Mouse (Mus musculus) heart, adult 9 months (tissue): ENCODE results near the gene Krt31.

Experiments used
- DNase-seq, 2 experiments: peaks; one replicate each; pipeline ENCODE4 v3.0.0; 2022; ENCODE audit warnings: low spot score in 2 of 2

The Krt31 gene

DNA sequence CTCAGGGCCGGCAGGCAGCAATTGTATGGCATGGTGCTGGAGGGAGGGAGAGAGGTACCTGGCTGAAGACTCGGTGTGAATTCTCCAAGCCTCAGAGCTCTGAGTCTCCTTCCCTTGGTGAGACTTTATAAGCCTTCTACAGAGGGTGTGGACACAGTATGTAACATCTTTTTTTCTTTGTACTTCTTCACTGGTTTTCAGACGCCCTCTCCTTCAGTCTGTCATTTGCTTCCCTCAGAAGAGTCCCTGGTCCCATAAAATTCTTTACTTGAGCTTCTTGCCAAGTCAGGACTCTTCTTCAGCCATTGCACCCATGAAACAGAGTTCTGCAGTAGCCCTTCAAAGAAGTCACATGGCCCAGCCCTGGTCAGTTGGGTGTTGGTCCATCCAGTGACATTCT, at the start of gene Krt31:
Krt31 (minus strand) TSS at position 101 of the 400 bp plus-strand sequence.
- DNase-seq, result no peak

- DNase-seq, result no peak
Measured at GRCm38 (mm10) chr11:100097819-100098218, 47.5 kb upstream of the Krt31 start.

DNA sequence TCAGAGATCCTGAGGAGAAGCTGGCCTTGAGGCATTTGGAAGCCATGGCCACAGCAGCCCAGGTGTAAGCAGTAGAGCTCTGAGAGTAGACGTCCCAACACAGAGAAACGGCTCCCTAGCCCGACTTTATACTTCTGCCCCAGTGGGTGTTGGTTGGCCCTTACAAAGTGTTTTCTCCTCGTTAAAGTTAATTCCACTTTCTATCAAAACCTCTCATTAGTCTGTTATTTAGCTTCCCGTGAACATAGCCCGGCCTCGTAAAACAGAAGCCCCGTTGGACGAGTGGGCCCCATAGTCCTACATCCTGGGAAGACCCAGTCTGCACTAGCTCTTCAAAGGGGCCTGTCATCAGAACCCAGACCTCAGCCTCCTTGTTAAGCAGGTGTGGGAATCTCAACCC, 45.8 kb upstream of the Krt31 start, which contains the start of gene Krt35:
Krt35 (minus strand) TSS at position 101 of the 400 bp plus-strand sequence.
- no peak for DNase-seq

GRCm38 (mm10) chr11:100088378-100089025, 38.2 kb upstream of the Krt31 start:
- no peak for DNase-seq

GRCm38 (mm10) chr11:100087861-100088260, 37.5 kb upstream of the Krt31 start, which contains the start of gene Krt32:
Krt32 (minus strand) TSS chr11:100088226.
- no peak for DNase-seq

DNA sequence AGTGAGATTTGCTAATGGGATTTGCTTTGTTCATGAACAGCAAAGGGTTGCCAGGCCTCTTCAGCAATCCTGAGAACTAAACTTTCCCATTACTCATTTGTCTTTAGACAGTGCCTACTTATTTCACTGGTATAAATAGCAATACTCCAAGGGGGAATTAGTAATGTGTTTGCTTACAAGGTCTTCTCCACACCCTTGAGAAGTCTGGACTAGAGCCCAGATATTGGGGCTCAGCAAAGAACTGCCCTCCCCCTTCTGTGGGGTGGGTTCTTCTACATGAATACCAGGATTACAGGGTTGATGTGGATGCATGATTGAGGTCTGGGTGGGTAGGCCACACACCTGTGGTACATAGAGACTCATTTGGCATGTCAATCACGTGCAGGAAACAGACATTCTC, 23.5 kb upstream of the Krt31 start:
- DNase-seq, result no peak

- DNase-seq, result no peak
Measured at GRCm38 (mm10) chr11:100067293-100068036, 17.1 kb upstream of the Krt31 start.

DNA sequence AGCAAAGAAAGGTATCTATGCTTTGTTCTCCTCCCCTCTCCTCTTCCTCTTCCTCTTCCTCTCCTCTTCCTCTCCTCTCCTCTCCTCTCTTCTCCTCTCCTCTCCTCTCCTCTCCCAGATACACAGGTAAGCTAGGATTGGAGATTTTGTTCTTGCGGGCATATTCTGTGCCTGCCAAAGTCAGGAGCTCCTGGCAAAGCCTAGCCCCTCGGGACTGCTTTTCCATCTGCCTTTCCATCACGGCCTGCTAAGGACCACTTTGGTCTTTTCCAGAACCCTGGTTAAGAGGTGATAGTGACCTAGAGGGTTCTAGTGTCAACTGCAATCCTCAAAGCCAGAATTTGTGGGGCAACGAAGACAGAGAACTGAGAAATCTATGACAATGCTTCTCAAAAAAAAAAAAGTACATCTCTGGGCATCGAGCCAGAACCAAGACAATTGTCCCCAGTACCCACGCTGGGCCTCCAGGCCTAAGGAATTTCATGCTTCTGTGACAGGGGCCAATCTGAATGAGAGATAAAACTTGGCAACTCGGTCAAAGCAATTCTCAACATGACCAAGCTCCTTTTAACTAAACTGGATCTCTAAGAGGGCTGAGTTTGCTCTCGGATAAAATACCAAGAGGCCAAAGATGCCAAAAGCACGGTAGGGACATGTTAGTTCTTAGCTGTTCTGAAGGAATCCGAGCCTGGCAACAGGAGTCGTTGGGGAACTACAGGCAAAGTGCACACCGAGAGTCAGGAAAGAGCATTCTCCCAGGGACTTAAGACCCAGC, 16.1 kb upstream of the Krt31 start:
- DNase-seq, result no peak

DNA sequence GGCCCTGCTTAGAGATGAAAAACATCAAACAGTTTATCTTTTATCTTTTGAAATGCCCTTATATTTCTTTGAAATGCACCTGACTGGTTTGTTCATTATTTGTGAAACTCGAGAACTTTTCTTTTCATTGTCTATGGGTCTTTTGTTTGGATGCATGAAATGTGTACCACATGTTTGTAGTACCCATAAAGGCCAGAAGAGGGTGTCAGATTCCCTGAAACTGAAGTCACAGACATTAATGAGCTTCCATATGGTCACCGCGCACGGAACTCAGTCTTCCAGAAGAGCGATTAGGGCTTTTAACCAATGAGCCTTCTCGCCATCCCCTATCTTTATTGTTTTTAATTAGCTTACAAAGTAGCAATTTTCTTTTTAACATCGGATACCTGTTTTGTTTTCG, 8.5 kb upstream of the Krt31 start:
- no peak for DNase-seq

DNA sequence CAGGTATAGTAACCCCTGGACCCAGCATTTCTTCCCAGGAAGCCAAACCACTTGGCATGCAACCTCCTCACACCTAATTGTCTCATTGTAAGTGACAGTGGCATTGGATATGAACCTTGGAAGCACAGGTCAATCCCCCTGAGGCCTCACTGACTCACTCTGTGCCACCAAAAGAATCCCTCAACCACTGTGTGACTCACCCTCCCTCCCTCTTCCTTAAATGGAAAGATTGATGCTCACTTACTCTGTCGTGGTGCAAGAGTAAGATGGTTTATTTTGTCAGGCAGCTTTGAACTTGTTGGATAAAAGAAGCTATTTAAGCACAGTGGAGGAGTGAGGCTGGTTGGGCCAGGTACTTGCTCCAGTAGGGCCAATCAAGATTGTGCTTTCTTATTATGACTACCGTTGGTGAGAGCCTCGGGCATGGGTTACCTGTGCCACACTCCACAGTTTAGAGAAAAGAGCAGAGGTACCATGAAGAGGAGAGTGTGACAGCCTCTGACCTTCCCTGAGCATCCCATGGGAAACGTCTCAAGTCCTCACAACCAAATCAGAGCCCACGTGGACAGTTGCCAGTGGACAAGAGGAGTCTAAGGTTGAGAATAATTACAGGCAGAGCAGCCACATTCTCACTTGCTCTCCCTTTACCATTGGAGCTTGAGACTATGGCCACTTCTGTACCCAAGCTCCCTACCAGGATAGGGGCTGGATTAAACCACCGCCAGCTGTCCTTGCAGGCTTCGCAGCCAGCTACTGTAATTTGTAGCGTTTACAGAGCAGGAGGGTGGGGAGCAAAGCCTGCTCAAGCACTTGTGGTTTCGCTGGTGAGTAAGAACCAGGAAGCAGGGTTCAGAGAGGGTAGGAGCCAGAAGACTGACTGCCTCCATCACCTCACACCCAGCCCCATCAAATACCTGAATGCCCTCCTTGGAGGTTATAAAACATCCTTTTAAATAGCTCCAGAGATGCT, 5.6 kb upstream of the Krt31 start:
- no peak for DNase-seq

GRCm38 (mm10) chr11:100047193-100047592, 3.2 kb downstream of the Krt31 start:
- DNase-seq, result no peak

GRCm38 (mm10) chr11:100046303-100046866, 4.0 kb downstream of the Krt31 start:
- DNase-seq, result no peak

GRCm38 (mm10) chr11:100041454-100041853, 8.9 kb downstream of the Krt31 start, which contains the start of gene Krt34:
Krt34 (minus strand) TSS chr11:100041554.
- DNase-seq, result no peak

- no peak for DNase-seq
Measured at GRCm38 (mm10) chr11:100029768-100030167, 20.6 kb downstream of the Krt31 start, which contains the start of gene Krt33b. Krt33b (minus strand) TSS chr11:100029868.

GRCm38 (mm10) chr11:100021438-100021837, 28.9 kb downstream of the Krt31 start:
- DNase-seq, result no peak

DNA sequence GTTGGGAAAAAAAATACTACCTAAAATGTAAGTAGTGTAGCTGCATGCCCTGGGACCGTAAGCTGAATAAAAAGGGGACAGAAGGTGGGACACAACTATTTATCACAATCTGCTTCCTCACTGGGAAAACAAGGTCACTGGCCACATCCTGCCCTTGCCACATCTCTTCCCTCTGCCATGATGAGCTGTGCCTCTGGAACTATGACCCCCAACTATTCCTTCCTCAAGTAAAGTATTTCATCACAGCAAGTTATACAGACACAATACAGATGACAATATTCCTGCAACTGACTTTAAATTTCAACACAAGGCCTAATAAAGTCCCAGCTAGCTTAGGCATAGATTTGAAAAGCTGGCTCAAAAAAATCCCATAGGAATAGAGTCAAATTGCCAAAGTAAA, 30.9 kb downstream of the Krt31 start:
- DNase-seq, result no peak

GRCm38 (mm10) chr11:100016112-100016511, 34.2 kb downstream of the Krt31 start, which contains the start of gene Krt33a:
Krt33a (minus strand) TSS chr11:100016212.
- no peak for DNase-seq

- DNase-seq, result no peak
Measured at GRCm38 (mm10) chr11:100013691-100014171, 36.6 kb downstream of the Krt31 start.

DNA sequence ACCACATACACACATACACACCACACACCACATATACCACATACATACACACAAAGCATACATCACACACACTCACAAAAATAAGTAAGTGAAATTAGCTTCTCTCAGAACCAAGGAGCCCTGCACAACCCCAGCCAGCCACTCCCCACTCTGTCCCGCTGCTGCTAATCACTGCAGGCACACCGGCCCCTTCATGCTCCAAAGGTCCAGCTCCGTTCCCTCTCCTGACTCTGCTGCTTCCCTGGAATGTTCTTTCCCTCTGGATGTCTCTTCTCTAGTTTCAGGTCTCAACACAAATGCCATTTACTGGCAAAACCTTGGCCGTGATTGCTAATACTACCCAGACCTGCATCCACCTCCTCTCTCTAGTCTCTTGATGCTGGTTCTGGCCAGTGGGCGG, 39.7 kb downstream of the Krt31 start:
- no peak for DNase-seq

DNA sequence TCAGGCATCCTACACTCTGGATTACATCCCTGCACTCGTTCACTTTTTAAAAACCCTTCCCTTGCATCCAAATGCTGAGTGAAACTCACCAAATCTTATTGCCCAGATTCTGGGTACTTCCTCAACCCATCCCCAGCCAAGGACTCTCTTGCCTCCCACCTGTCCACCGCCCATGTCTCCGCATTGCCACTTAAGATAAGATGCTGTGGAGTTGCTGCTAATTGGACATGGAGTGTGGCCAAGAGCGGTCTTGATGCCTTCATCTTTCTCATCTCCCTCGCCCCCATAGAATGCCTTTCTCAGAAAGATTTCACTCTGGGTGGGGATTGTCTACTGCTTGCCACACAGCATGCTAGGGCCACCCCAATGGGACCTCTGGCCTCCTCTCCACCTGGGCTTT, 42.0 kb downstream of the Krt31 start:
- no peak for DNase-seq

- no peak for DNase-seq
Measured at GRCm38 (mm10) chr11:100006624-100007023, 43.7 kb downstream of the Krt31 start.
